Mouse (Mus musculus) midbrain, embryonic 16.5 days (tissue): Measurements from ENCODE around the gene Irf7. TPM values are rescaled to one million over a fixed set of nuclear protein-coding genes. Genes with fewer than 3 reads are reported as not detected.
A peak's percentile ranks its signal among the peaks of the same experiment; 100 is the strongest.

ENCODE experiments used
- ATAC-seq: fragments of 200-750 bp; cut with Nextera tagmentation; 2 replicates; pipeline ENCODE4 v1.8.0; 2017; ENCODE audit warnings: moderate TSS enrichment
- H3K27ac ChIP-seq: fragments of 300-500 bp; sonication (generic); 2 replicates; pipeline ENCODE4 v1.5.1; 2014; ENCODE audit warnings: mild to moderate bottlenecking, low read length, mixed read lengths
- H3K27me3 ChIP-seq: fragments of 300-500 bp; sonication (generic); 2 replicates; pipeline ENCODE4 v1.6.1; 2014; ENCODE audit warnings: low read depth, low read length, mixed read lengths; ENCODE audit not compliant: control insufficient read depth, insufficient read depth
- H3K36me3 ChIP-seq: fragments of 300-500 bp; sonication (generic); 2 replicates; pipeline ENCODE4 v1.6.1; 2014; ENCODE audit warnings: mild to moderate bottlenecking, low read length, moderate library complexity, mixed read lengths; ENCODE audit not compliant: control insufficient read depth, insufficient read depth
- H3K4me1 ChIP-seq: fragments of 300-500 bp; sonication (generic); 2 replicates; pipeline ENCODE4 v1.6.1; 2014; ENCODE audit warnings: mild to moderate bottlenecking, low read length, mixed read lengths; ENCODE audit not compliant: control insufficient read depth, insufficient read depth
- H3K4me2 ChIP-seq: fragments of 300-500 bp; sonication (generic); 2 replicates; pipeline ENCODE4 v1.6.1; 2014; ENCODE audit warnings: mild to moderate bottlenecking, low read length, mixed read lengths
- H3K4me3 ChIP-seq: fragments of 300-500 bp; sonication (generic); 2 replicates; pipeline ENCODE4 v1.5.1; 2014; ENCODE audit warnings: low read depth, mild to moderate bottlenecking, low read length, moderate library complexity, mixed read lengths
- H3K9ac ChIP-seq: fragments of 300-500 bp; sonication (generic); 2 replicates; pipeline ENCODE4 v1.6.1; 2014; ENCODE audit warnings: low read depth, low read length, mixed read lengths
- H3K9me3 ChIP-seq: fragments of 300-500 bp; sonication (generic); replicated peaks from 2 replicates; pipeline ENCODE4 v1.6.1; 2014; ENCODE audit warnings: mild to moderate bottlenecking, low read length, mixed read lengths; ENCODE audit not compliant: control insufficient read depth, poor library complexity, severe bottlenecking
- WGBS: fragments of 180-500 bp; shearing (Covaris S2); extraction: QIAGEN DNeasy Blood & Tissue Kit; methylation state at CpG from one replicate; pipeline ENCODE4 v1.1.7; 2014; 5-methylcytosine and 5-hydroxymethylcytosine counted together
- polyA plus RNA-seq: library from polyadenylated mRNA; unstranded; fragments of >200 nt; fragmentation: Nextera tagmentation; extraction: Ambion mirVana; gene quantifications from 2 replicates; pipeline ENCODE4 v1.2.1, GENCODE M21; 2015

Irf7 gene
- polyA plus RNA-seq: 1.4 and 1.5 TPM in 2 replicates

GRCm38 (mm10) chr7:141265739-141266561 is at the start of gene Irf7:
Irf7 (minus strand) TSS chr7:141266481.
- Histone ChIP-seq H3K4me2 (peak within 1 kb of the TSS; percentile 56), H3K9ac (peak within 1 kb of the TSS; percentile 27; the same call in 1 of the 2 replicates), H3K27ac (no peak within 1 kb of the TSS), H3K4me3 (peak within 1 kb of the TSS; percentile 27), H3K27me3 (no peaks in the 10 kb centered on the region), H3K4me1 (peaks cover 6% of the 10 kb centered on the region), H3K36me3 (peaks cover 18% of the 10 kb centered on the region), H3K9me3 (no peaks in the 10 kb centered on the region)
- 14% methylated on average over 25 of the region's 25 CpGs for WGBS
- peak; percentile 59; the same call in 1 of the 2 replicates for ATAC-seq

DNA sequence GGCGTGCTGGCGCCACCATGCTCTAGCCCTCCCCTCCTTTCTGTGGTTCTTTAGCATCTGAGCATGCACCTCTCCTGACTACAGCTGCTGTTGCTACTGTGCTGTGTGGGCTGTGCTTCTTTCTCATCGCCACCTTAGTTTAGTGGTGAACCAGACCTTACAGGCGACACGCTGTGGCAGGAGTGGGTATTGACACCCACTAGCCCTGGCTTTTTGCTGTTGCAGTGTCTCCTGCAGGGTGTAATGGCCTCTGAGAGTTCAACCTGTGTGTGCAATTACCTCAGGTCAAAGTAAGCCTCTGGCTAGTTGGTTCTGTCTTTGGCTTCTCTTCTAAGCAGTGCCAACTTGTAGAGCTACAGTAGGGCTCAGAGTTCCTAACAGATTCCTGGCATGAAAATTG is 49.7 kb upstream of the Irf7 start:
- Histone ChIP-seq H3K9me3 (no peaks in the 10 kb centered on the region), H3K36me3 (peaks cover 69% of the 10 kb centered on the region), H3K4me3 (no peak overlapping the region), H3K4me2 (no peak overlapping the region), H3K9ac (no peak overlapping the region), H3K4me1 (no peaks in the 10 kb centered on the region), H3K27me3 (no peaks in the 10 kb centered on the region), H3K27ac (no peak overlapping the region)
- no peak for ATAC-seq
- 81% methylated on average over 5 of the region's 5 CpGs for WGBS

GRCm38 (mm10) chr7:141315076-141315475 is 48.8 kb upstream of the Irf7 start:
- no peak overlapping the region for H3K9ac ChIP-seq
- no peak overlapping the region for H3K27ac ChIP-seq
- ATAC-seq: no peak
- H3K4me2 ChIP-seq: no peak overlapping the region
- H3K27me3 ChIP-seq: no peaks in the 10 kb centered on the region
- no peaks in the 10 kb centered on the region for H3K9me3 ChIP-seq
- H3K4me1 ChIP-seq: no peaks in the 10 kb centered on the region
- H3K4me3 ChIP-seq: no peak overlapping the region
- WGBS: 93% methylated on average over 8 of the region's 8 CpGs
- H3K36me3 ChIP-seq: peaks cover 66% of the 10 kb centered on the region

- Histone ChIP-seq H3K4me2 (no peak overlapping the region), H3K27ac (no peak overlapping the region), H3K9ac (no peak overlapping the region), H3K36me3 (peaks cover 70% of the 10 kb centered on the region), H3K27me3 (no peaks in the 10 kb centered on the region), H3K9me3 (no peaks in the 10 kb centered on the region), H3K4me3 (no peak overlapping the region), H3K4me1 (no peaks in the 10 kb centered on the region)
- WGBS: 98% methylated on average over 2 of the region's 2 CpGs
- no peak for ATAC-seq
Measured at GRCm38 (mm10) chr7:141314416-141314815, 48.1 kb upstream of the Irf7 start.

DNA sequence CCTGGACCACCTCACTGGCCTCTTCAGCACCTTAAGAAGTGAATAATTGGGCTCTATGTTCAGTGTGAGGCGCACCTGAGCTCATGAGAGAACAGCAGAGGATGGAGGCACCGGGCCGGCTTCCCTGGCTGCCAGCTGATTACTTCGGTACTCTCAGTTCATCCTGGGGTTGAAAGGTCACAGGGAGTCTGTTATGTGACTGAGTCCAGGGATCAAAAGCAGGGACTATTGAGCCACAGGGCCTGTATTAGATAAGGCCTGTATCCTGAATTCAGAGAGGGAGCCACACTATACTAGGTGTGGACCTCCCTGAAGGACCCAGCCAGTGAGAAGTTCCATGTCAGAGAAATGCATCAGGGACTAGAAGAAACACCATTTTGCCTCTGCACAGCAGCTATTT is 38.3 kb upstream of the Irf7 start:
- H3K4me2 ChIP-seq: no peak overlapping the region
- no peaks in the 10 kb centered on the region for H3K27me3 ChIP-seq
- H3K9ac ChIP-seq: no peak overlapping the region
- no peaks in the 10 kb centered on the region for H3K4me1 ChIP-seq
- H3K9me3 ChIP-seq: no peaks in the 10 kb centered on the region
- no peak for ATAC-seq
- no peak overlapping the region for H3K27ac ChIP-seq
- 90% methylated on average over 4 of the region's 4 CpGs for WGBS
- H3K4me3 ChIP-seq: no peak overlapping the region
- peaks cover 47% of the 10 kb centered on the region for H3K36me3 ChIP-seq

GRCm38 (mm10) chr7:141302702-141303268 is 36.5 kb upstream of the Irf7 start:
- H3K4me3 ChIP-seq: no peak overlapping the region
- H3K4me1 ChIP-seq: no peaks in the 10 kb centered on the region
- WGBS: 84% methylated on average over 1 of the region's 1 CpGs
- H3K4me2 ChIP-seq: no peak overlapping the region
- no peaks in the 10 kb centered on the region for H3K9me3 ChIP-seq
- no peak for ATAC-seq
- peaks cover 37% of the 10 kb centered on the region for H3K36me3 ChIP-seq
- H3K9ac ChIP-seq: no peak overlapping the region
- H3K27me3 ChIP-seq: no peaks in the 10 kb centered on the region
- H3K27ac ChIP-seq: no peak overlapping the region

GRCm38 (mm10) chr7:141301386-141301785 is 35.1 kb upstream of the Irf7 start:
- peaks cover 31% of the 10 kb centered on the region for H3K36me3 ChIP-seq
- H3K9me3 ChIP-seq: no peaks in the 10 kb centered on the region
- H3K4me3 ChIP-seq: no peak overlapping the region
- H3K9ac ChIP-seq: no peak overlapping the region
- no peak overlapping the region for H3K4me2 ChIP-seq
- H3K27me3 ChIP-seq: no peaks in the 10 kb centered on the region
- ATAC-seq: no peak
- 98% methylated on average over 9 of the region's 9 CpGs for WGBS
- H3K27ac ChIP-seq: no peak overlapping the region
- H3K4me1 ChIP-seq: no peaks in the 10 kb centered on the region

DNA sequence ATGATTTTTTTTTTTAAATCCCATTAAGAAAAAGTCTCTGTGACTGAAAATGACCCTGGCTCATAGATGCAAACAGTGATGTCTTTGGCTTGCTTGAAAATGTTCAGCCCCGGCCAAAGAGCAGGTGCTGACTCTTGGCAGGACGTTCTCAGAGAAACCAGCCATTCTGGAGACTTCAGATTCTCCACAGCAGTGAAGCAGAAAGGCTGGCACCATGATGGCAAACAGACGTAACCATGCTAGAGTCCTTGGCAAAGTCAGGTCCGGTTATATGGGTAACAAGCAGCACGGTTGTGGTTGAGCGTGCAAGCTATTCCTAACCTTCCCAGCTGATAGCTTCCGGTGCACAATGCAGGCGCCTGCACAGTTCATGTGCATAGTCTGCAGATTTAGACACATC is 32.9 kb upstream of the Irf7 start:
- Histone ChIP-seq H3K4me2 (no peak overlapping the region), H3K36me3 (peaks cover 17% of the 10 kb centered on the region), H3K27ac (no peak overlapping the region), H3K4me3 (no peak overlapping the region), H3K4me1 (peaks cover 4% of the 10 kb centered on the region), H3K27me3 (peaks cover 16% of the 10 kb centered on the region), H3K9me3 (no peaks in the 10 kb centered on the region), H3K9ac (no peak overlapping the region)
- no peak for ATAC-seq
- 96% methylated on average over 8 of the region's 8 CpGs for WGBS

DNA sequence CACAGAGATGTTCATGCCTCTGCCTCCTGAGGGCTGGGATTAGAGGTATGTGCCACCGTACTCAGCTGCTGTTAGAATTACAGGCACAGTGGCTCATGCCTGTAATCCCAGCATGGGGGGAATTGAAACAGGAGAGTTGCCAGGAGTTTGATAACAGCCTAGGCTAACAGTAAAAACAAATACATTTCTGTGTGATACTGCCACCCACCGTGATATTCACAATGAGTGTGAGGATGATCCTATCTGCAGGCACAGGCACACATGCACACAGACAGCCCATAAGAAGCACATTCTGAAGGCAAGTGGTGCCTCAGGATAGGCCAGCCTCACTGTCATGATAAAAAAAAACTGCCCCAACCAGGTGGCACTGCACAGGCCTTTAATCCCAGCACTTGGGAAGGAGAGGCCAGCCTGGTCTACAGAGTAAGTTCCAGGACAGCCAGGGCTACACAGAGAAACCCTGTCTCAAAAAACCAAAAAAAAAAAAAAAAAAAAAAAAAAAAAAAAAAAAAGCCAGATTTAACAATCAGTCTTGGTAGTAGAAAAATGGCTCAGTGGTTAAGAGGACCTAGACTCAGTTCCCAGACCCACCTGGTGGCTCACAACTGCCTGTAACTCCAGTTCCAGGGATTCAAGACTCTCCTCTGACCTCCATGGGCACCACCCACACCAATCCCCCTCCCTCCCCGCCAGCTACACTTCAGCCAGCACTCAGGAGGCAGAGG is 31.8 kb upstream of the Irf7 start:
- H3K4me2 ChIP-seq: no peak overlapping the region
- H3K27me3 ChIP-seq: peaks cover 27% of the 10 kb centered on the region
- no peak for ATAC-seq
- no peak overlapping the region for H3K9ac ChIP-seq
- H3K4me3 ChIP-seq: no peak overlapping the region
- H3K36me3 ChIP-seq: peaks cover 14% of the 10 kb centered on the region
- H3K27ac ChIP-seq: no peak overlapping the region
- no peaks in the 10 kb centered on the region for H3K9me3 ChIP-seq
- 87% methylated on average over 3 of the region's 3 CpGs for WGBS
- peaks cover 12% of the 10 kb centered on the region for H3K4me1 ChIP-seq
